In genomic region chr4:137665791-137666190, GRCm38 (mm10) we compare ENCODE assay signal across 15 mouse cellular contexts. TPM values are rescaled to one million over a fixed set of nuclear protein-coding genes. Genes with fewer than 3 reads are reported as not detected.
DNase-seq lines count a peak whose midpoint lies in the region; ATAC-seq and TF ChIP-seq lines count a peak whose summit lies in the region.
"Had no signal": no experiment of that assay in that cellular context is flagged by ENCODE, and none has a peak within 500 bp of the region (broad histone marks: within the 10 kb centered on the region; RNA-seq: fewer than 3 reads in every experiment).

No protein-coding gene starts in this region.

- peaks cover 47% of the 10 kb centered on the region for H3K4me1 ChIP-seq in hindbrain, embryonic 10.5 days (replicated peaks)
- 0 out of 2 replicates have a peak, but pooled peaks cover 2% of the 10 kb centered on the region for H3K4me1 ChIP-seq in hindbrain, embryonic 11.5 days (replicated peaks; ENCODE audit: control insufficient read depth, insufficient read depth, low read length)
- H3K4me1 ChIP-seq in cortical plate, adult 2 months (ENCODE audit: control insufficient read depth, insufficient read depth, low read length) = peaks cover 12% of the 10 kb centered on the region
- H3K4me1 ChIP-seq in forebrain, embryonic 16.5 days (replicated peaks; ENCODE audit: control insufficient read depth, insufficient read depth, low read length) = peaks cover 41% of the 10 kb centered on the region
- peaks cover 38% of the 10 kb centered on the region for H3K4me1 ChIP-seq in midbrain, embryonic 16.5 days (ENCODE audit: control insufficient read depth, insufficient read depth, low read length)

- no peak for TF ChIP-seq POLR2A in cortical plate, adult 2 months (IDR thresholded peaks at IDR 0.05; ENCODE audit: extremely low read depth, insufficient read depth, low read length)

- no peak overlapping the region for H3K9ac ChIP-seq in hindbrain, embryonic 11.5 days (ENCODE audit: low read depth, low read length)
- no peak overlapping the region for H3K9ac ChIP-seq in forebrain, embryonic 16.5 days (replicated peaks; ENCODE audit: low read depth, low read length)
- peak overlapping the region; percentile 92 for H3K9ac ChIP-seq in midbrain, embryonic 16.5 days (ENCODE audit: low read depth, low read length)
- H3K9ac ChIP-seq: liver, embryonic 14.5 days had no signal

- peaks cover 53% of the 10 kb centered on the region for H3K27me3 ChIP-seq in hindbrain, embryonic 10.5 days (ENCODE audit: insufficient read depth, poor library complexity, severe bottlenecking)
- peaks cover 20% of the 10 kb centered on the region for H3K27me3 ChIP-seq in hindbrain, embryonic 11.5 days (ENCODE audit: control insufficient read depth, insufficient read depth, low read length)
- H3K27me3 ChIP-seq in forebrain, embryonic 16.5 days (replicated peaks; ENCODE audit: control insufficient read depth, insufficient read depth, low read length) = no peaks in the 10 kb centered on the region
- no peaks in the 10 kb centered on the region for H3K27me3 ChIP-seq in midbrain, embryonic 16.5 days (ENCODE audit: control insufficient read depth, insufficient read depth, low read depth, low read length)

- H3K9me3 ChIP-seq in hindbrain, embryonic 10.5 days = no peaks in the 10 kb centered on the region
- H3K9me3 ChIP-seq in hindbrain, embryonic 11.5 days (ENCODE audit: control insufficient read depth, low read length) = no peaks in the 10 kb centered on the region
- H3K9me3 ChIP-seq in forebrain, embryonic 16.5 days (ENCODE audit: control insufficient read depth, low read length) = no peaks in the 10 kb centered on the region
- H3K9me3 ChIP-seq in midbrain, embryonic 16.5 days (replicated peaks; ENCODE audit: control insufficient read depth, low read length, poor library complexity, severe bottlenecking) = no peaks in the 10 kb centered on the region
- H3K9me3 ChIP-seq: embryonic facial prominence, embryonic 12.5 days; intestine, embryonic 15.5 days; limb, embryonic 12.5 days had no signal

- no peak for ATAC-seq in hindbrain, embryonic 11.5 days (ENCODE audit: low FRiP score)
- ATAC-seq in forebrain, embryonic 16.5 days = no peak
- no peak for ATAC-seq in midbrain, embryonic 16.5 days
- ATAC-seq: intestine, embryonic 15.5 days had no signal

- no peak for DNase-seq in hindbrain, embryonic 10.5 days (ENCODE audit: low spot score)
- no peak for DNase-seq in hindbrain, embryonic 11.5 days (ENCODE audit: low spot score)
- DNase-seq in heart, adult 11 months = no peak
- DNase-seq in right cerebral cortex, postnatal 4 days = no peak
- DNase-seq: adrenal gland, adult 8-10 months; heart, postnatal 14 days; lung, postnatal 10 days; thymus, adult 2 months had no signal

- 0 out of 2 replicates have a peak overlapping the region, but pooled peaks have one; percentile 73 for H3K4me3 ChIP-seq in hindbrain, embryonic 10.5 days
- H3K4me3 ChIP-seq in hindbrain, embryonic 11.5 days (ENCODE audit: low read depth, low read length) = no peak overlapping the region
- H3K4me3 ChIP-seq in cortical plate, adult 2 months (ENCODE audit: insufficient read depth, low read length) = peak overlapping the region; percentile 62
- H3K4me3 ChIP-seq in forebrain, embryonic 16.5 days (replicated peaks; ENCODE audit: low read length) = no peak overlapping the region
- H3K4me3 ChIP-seq in midbrain, embryonic 16.5 days (ENCODE audit: low read depth, low read length) = peak overlapping the region; percentile 67

- WGBS in hindbrain, embryonic 10.5 days = 89% methylated on average over 5 of the region's 5 CpGs
- WGBS in hindbrain, embryonic 11.5 days = 95% methylated on average over 5 of the region's 5 CpGs
- WGBS in forebrain, embryonic 16.5 days = 91% methylated on average over 5 of the region's 5 CpGs
- 88% methylated on average over 5 of the region's 5 CpGs for WGBS in midbrain, embryonic 16.5 days

- H3K36me3 ChIP-seq in hindbrain, embryonic 10.5 days = no peaks in the 10 kb centered on the region
- no peaks in the 10 kb centered on the region for H3K36me3 ChIP-seq in hindbrain, embryonic 11.5 days (ENCODE audit: control insufficient read depth, insufficient read depth, low read length)
- H3K36me3 ChIP-seq in forebrain, embryonic 16.5 days (ENCODE audit: control insufficient read depth, insufficient read depth) = no peaks in the 10 kb centered on the region
- H3K36me3 ChIP-seq in midbrain, embryonic 16.5 days (ENCODE audit: control insufficient read depth, insufficient read depth, low read length) = no peaks in the 10 kb centered on the region
- H3K36me3 ChIP-seq: embryonic facial prominence, embryonic 12.5 days; intestine, embryonic 15.5 days; limb, embryonic 12.5 days had no signal

- no peak for TF ChIP-seq CTCF in cortical plate, adult 2 months (IDR thresholded peaks at IDR 0.05; ENCODE audit: extremely low read depth, insufficient read depth, low read length)

- H3K27ac ChIP-seq in hindbrain, embryonic 10.5 days = no peak overlapping the region
- no peak overlapping the region for H3K27ac ChIP-seq in hindbrain, embryonic 11.5 days (ENCODE audit: low read depth, low read length)
- H3K27ac ChIP-seq in cortical plate, adult 2 months (ENCODE audit: insufficient read depth, low read length) = 0 out of 2 replicates have a peak overlapping the region, but pooled peaks have one; percentile 4
- H3K27ac ChIP-seq in forebrain, embryonic 16.5 days (ENCODE audit: low read length) = no peak overlapping the region
- no peak overlapping the region for H3K27ac ChIP-seq in midbrain, embryonic 16.5 days (ENCODE audit: low read length)
- H3K27ac ChIP-seq: embryonic facial prominence, embryonic 12.5 days; intestine, embryonic 15.5 days; limb, embryonic 12.5 days; liver, embryonic 14.5 days had no signal

- no peak overlapping the region for H3K4me2 ChIP-seq in hindbrain, embryonic 11.5 days (replicated peaks; ENCODE audit: low read depth, low read length)
- peak overlapping the region; percentile 91; the same call in 1 of the 2 replicates for H3K4me2 ChIP-seq in forebrain, embryonic 16.5 days (ENCODE audit: low read length)
- H3K4me2 ChIP-seq in midbrain, embryonic 16.5 days (ENCODE audit: low read length) = peak overlapping the region; percentile 80

RNA-seq across cellular contexts. Expression of gene Rap1gap, which starts 1.3 kb away (rescaled TPM):
- 6.3 and 13.4 TPM in 2 replicates for polyA plus RNA-seq in hindbrain, embryonic 10.5 days (2016; fragmentation: Nextera tagmentation; extraction: Ambion mirVana)
- 8.5 and 9.1 TPM in 2 replicates for polyA plus RNA-seq in hindbrain, embryonic 11.5 days (2014; fragmentation: Nextera tagmentation; extraction: Ambion mirVana)
- polyA plus RNA-seq in cortical plate, adult 2 months (2012; rRNA removed) = 339 and 383 TPM in 2 replicates
- 35.4 and 51.6 TPM in 2 replicates for polyA plus RNA-seq in forebrain, embryonic 16.5 days (2015; fragmentation: Nextera tagmentation; extraction: Ambion mirVana)
- polyA plus RNA-seq in midbrain, embryonic 16.5 days (2015; fragmentation: Nextera tagmentation; extraction: Ambion mirVana) = 83.0 and 105 TPM in 2 replicates

Comparison
In these comparisons a context has a peak if more than half of its experiments do, and no peak if none do; other contexts are left out.
1. H3K4me3 ChIP-seq: peak in hindbrain, embryonic 10.5 days (single experiment), cortical plate, adult 2 months (single experiment) and midbrain, embryonic 16.5 days (single experiment); none in hindbrain, embryonic 11.5 days (single experiment) and forebrain, embryonic 16.5 days (single experiment).